Mouse (Mus musculus) spleen, adult 2 months (tissue): ENCODE data around the gene Gpr37l1.

ENCODE experiments used
- CTCF ChIP-seq: fragments of 200-500 bp; IDR thresholded peaks from 2 replicates; pipeline ENCODE4 v1.5.1; 2011; ENCODE audit warnings: mild to moderate bottlenecking, inconsistent platforms; ENCODE audit not compliant: insufficient read depth, insufficient read length, insufficient replicate concordance; ENCODE audit errors: extremely low read depth
- POLR2A ChIP-seq: fragments of 200-500 bp; IDR thresholded peaks from 2 replicates; pipeline ENCODE4 v1.6.1; 2011; ENCODE audit warnings: low read depth, low read length, inconsistent platforms

- TF ChIP-seq CTCF (no peak), POLR2A (no peak)
Observed at GRCm38 (mm10) chr1:135148476-135148875, 19.0 kb downstream of the Gpr37l1 start.
